Mouse (Mus musculus) testis, adult 2 months (tissue): ENCODE results near the gene Ncoa5.

Experiments used
- CTCF ChIP-seq: fragments of 200-500 bp; IDR thresholded peaks from 2 replicates; pipeline ENCODE4 v1.5.1; 2012; ENCODE audit warnings: low read depth, mild to moderate bottlenecking, inconsistent platforms, low read length, moderate library complexity; ENCODE audit not compliant: control insufficient read depth, insufficient read depth, insufficient replicate concordance
- POLR2A ChIP-seq: fragments of 200-500 bp; IDR thresholded peaks from 2 replicates; pipeline ENCODE4 v1.6.1; 2012; ENCODE audit warnings: low read depth, mild to moderate bottlenecking, inconsistent platforms, low read length, moderate library complexity; ENCODE audit not compliant: control insufficient read depth

GRCm38 (mm10) chr2:165074081-165074884 is 39.6 kb upstream of the Ncoa5 start:
- TF ChIP-seq CTCF (no peak), POLR2A (no peak)
